Mouse (Mus musculus): ENCODE measurements at regions not wholly inside any gene's neighbourhood (a gene's known extent, or its start where the extent isn't known, plus 50 kb on each side); places are given as distances from the start of the nearest gene placed in this dataset.

DNA sequence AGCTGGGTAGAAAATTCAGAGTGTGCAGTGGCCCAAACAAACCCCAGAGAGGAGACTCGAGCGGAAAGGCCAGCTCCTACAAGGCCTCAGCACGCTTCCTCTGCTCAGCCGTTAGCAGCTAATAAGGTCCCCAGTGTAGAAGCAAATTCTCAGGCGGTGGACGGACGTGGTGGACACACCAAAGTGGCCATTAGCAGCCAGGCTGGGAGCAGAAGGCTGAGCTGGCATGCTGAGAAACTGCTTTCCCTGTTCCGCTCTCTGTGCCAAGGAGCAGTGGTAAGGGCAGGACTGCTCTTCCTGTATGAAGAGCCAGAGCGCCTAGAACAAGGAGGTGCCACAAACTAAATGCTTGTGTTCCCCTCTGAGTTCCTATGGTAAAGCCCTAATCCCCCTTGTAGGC, 282.1 kb upstream of the Id2 start:
- DNase-seq: no peak

DNA sequence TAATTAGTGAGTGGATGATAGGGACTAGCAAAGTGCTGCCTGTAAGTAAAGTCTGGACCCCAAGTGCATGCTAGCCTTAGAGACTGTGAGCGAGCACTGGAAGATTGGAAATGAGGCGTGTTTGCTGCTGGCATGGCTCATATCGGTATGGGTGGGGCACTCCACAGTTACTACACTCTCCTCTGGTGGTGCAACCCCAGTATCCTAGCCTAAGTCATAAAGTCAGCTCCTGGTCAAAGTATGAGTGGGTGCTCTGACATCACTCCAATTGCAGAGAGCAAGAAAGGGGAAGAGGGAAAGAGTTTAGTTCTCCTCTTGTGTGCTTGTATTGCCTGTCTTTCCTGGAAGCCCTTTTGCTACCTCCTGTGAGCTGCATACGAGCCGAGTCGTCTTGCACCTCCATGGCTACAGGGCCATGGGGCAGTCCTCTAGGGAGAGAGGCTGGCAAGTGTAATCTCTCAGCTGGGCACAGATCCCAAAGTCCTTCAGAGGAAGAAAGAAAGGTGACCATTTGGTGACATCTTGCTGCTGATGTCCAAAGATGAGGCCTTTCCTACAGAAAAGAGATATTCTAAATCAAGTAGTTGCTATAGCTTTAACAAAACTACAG, 281.2 kb upstream of the Id2 start:
- DNase-seq: no peak

DNA sequence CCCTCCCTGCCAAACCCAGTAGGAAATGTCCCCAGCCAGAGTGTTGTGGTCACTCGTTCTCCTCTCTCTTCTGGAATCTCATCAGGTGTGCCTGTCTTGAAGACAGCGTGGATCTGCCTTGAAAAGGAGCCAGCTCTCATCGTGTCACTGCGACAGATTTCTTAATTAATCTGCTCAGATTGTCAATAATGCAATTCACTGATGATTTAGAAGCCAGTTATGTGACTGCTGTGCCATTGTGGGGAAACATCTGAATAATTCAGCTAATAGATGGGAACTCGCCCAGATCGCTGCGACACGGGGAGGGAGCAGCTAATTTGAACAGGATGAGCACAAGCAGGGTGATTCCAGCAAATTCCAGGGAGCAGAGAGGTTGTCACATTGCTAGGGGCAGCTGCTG, 279.5 kb upstream of the Id2 start:
- no peak for DNase-seq

DNA sequence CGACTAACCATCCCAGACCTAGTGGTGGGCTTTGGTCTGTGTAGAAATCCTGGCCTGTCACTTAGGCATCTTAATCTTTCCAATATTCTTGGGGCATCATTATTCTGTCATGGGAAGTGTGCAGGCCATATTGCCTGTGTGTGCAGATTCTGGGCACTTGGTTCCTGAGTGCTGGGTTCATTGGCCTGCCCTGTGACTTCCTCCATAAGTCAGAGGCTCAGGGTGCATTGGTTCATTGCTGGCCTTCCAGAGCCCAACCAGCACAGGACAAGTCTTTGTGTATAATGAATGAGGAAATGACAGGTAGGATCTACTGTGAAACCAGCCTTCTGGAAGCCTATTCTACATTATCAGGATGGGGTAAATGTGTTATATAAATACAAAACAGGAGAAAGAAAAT, 270.6 kb upstream of the Id2 start:
- DNase-seq: no peak

DNA sequence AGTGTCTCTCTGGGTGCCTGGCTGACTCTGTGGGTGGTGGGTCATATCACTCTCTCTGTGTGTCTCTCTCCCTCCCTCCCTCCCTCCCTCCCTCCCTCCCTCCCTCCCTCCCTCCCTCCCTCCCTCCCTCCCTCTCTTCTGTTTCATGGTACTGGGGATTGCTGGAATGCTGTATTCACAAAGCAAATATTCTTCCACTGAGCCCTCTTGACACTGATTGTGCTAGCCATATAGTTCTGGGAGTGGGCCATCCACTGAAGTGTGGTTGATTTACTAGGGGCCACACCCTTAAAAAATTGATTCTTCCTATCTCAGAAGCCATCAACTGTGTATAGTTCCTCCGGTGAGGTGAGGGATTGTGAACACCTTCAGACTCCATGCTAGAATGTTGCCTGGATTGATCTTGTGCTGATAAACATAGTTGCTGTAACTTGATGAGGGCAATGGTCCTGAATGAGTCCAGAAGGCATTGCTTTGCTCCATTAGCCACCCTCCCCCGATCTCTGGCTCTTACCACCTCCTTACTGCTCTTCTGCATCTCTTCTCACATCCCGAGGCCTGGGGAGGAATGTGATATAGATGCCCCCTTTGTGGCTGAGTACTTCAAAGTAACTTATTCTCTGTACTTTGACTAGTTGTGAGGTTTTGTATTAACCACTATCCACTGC, 268.8 kb upstream of the Id2 start:
- no peak for DNase-seq

DNA sequence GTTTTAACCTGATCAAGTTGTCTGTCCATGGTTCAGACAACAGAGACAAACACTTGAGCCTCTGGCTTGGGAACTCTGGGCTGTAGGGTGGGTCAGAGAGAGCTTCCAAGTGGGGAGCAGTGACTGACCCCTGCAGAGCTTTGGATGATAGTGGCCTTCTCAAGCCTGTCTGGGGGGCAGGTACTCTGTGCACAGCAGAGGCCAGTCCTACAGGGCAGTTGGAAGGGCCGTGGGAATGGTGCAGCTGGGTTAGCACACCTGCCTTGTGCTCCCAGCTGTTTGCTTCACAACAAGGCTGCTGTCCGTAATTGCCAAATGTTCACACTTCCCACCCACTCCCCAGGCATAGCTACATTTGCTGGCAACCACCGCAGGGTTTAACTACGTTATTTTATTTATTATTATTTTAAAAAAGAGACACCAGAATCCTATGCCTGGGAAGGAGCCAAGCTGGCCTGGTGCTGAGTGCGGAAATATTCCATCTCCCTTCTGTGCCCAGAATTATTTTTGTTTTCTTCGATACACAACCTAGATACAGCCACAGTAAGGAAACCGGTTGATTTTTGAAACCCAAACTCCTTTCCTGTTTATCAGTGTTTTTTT, 268.1 kb upstream of the Id2 start:
- no peak for DNase-seq

DNA sequence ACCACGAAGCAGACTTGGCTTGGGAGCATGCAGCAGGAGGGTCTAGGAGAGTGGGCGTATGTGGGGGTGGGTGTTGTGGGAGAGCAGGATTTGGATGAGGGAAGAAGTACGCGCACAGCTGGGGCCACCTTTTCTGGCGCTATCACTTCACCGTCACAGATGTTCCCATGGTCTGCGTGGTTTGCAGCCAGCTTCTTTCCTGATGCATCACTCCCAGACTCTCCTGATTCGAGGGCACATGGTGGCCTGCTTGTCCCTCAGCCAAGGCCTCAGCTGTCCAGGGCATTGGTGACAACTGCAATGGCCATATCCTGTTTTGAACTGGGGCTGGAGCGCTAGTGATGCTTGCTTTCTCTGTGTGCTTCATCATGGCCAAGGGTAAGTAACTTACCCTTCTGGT, 266.9 kb upstream of the Id2 start:
- DNase-seq: no peak

DNA sequence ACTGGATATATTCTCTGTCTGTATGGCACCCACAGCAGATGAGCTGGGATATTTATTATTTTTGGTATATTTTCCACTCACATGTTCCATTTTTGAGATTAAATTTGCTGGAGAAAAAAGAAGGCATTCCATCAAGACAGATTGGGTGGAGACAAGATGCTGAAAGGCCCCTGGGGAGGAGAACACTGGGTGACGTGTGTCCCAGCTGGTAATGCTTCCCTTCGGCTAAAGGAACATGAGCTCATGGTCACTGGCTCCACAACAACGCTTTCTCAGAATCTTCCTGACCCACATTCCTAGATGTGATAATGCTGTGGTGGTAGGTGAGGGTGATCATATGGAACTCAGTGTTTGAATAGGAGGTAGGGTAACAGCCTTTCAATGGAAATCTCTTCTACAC, 266.4 kb upstream of the Id2 start:
- no peak for DNase-seq

DNA sequence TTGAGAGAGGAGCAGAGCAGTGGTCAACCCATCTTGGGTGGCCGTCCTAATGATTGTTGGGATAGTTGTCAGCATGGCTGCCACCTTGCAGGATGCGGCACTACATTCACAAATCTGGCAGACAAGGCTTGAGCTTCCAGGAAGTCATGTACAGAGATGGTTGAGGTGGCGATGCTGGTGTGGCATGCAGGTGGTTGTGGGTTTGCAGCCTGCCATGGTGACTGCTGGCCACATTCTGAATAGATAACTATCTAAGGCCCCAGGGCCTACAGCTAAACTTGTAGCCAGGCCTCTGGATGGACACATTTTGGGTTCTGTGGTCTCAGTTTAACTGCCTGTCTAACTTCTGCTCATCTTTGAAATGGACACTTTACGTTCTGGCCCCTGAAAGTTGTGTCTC, 265.8 kb upstream of the Id2 start:
- DNase-seq: no peak

DNA sequence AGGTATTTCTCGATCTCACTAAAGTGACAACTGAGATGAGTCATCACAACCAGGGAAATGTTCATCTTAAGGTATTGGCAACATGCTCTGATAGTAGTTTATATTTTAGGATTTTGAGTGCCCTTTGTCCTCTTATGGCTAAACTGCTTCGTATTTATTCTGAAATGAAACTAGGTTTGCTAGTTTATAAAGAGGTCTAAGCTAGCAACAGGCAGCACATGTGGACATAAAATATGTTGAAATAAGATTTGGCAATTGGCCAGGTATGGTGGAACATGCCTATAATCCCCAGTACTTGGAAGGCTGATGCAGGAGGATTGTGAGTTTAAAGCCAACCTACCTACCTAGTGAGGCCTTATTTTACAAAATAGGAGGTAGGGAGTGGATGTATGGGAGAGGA, 263.8 kb upstream of the Id2 start:
- DNase-seq: no peak

DNA sequence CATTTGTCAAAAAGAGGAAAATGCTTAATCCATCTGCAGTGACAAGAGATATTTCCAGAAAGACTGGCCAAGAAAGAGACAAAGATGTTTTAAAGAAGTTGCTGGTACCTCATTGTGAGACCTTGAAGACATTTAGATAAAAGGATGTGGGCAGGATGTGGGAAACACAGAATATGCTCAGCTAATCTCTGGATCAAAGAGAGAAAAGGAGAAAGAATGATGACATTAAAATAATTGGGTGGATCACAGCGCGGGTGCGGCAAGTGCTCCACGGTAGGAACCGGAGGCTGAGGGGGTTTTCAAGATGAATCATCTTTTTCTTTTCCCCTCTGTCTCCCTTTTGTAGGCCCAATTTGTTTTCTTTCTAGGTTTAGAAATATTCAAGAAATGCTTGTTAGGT, 263.0 kb upstream of the Id2 start:
- no peak for DNase-seq

DNA sequence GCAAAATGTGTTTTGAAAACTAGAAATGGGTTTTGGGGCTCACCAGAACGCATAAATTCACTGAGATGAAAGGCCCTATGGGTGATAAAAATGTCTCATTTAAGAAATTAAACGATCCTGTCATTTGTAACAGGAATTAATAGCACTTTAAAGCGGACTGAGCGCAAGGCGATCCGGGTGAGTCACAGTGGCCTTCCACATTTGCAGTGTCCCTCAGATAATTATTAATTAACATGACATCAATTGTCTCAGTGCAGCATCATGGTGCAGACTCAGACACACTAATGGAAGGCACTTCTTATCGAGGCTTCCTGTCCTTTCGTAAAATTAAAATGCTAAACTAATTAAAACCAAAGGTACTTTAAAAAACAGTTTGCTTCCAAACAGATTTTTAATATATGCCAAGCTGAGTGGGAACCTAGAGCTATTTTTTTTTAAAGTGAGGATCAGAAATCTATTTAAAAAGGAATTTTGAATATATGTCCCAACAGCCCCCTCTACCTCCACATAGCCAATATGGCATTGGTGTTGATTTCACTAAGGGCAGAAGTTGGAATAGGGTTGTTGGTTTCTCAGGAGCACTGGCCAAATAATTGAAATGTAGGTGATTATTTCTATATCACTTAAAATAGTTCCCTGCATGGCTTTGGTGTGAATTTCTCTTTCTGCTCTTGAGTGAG, 262.0 kb upstream of the Id2 start:
- no peak for DNase-seq

DNA sequence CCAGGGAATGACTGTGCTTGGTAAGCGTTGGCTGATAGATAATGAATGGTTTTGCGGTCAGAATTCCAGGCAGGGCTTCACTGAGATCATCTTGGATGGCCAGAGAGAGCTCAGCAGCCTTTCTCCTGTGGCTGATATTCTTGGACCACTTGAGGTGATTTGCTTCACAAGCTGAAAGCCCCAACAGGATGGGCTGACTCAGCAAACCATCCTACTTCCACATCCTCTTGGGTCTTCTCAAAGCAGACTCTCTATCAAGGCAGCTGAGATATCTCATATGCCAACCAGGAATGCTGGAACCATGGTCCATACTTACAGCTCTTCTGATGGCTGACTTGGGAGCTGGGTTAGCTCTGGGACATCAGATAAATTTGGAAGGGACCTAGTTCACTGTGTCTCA, 259.8 kb upstream of the Id2 start:
- no peak for DNase-seq

DNA sequence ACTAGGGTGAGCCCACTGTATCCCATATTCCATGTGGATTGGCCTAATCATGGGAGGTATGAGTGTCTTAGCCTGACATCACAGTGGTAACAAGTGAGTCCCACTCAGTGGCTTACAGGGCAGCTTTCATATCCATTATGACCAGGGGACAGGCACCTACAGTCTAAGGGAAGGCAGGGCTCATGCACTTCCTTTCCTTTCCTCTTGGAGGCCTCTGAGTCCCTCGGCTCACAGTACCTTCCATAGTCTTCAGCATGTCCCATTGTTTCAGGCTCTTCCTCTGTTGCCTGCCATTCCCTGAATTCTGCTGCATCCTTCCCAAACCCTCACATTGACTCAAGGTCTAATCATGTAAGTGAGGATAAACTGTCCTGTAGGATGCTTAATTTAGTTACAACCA, 258.3 kb upstream of the Id2 start:
- DNase-seq: no peak

DNA sequence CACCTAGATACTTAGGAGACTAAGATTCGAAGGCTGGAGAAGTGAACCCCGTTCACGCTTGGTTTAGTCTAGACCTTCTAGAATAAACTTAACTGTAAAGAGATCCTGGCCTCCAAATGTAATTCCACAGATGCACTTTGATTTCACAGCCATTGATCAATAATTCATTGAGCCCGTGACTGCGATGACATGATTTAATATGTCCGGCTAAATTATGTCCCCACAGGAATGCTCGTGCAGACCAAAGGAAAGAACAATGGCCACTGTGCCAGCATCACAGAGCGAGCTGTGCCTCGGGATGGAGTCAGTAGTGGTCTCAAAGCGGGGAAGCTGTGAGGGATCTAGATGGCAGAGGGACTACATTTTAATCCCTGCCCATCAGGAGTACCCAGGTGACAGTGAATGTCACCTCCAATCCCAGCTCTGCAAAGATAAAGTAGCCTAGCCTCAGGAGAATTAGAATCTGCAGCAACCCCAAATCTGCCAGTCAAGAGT, 256.5 kb upstream of the Id2 start:
- DNase-seq: no peak

DNA sequence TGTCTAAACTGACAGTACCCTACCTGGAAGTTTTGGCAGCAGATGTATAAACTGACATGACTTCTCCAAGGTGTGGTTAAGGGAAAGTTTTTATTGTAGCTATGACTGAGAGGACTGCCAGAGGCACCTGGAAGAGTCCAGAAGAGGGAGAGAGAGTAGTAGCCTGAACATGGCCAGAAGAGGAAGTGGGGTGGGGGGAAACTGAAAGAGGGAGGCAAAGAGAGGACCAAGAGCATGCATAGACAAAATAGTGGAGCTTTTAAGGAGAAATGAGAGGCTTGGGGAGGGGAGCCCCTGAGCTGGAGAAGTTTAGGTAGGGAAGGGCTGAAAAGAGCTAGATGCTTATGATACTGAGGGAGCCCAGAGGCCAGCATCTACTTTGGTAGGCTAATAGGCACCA, 255.2 kb upstream of the Id2 start:
- no peak for DNase-seq

DNA sequence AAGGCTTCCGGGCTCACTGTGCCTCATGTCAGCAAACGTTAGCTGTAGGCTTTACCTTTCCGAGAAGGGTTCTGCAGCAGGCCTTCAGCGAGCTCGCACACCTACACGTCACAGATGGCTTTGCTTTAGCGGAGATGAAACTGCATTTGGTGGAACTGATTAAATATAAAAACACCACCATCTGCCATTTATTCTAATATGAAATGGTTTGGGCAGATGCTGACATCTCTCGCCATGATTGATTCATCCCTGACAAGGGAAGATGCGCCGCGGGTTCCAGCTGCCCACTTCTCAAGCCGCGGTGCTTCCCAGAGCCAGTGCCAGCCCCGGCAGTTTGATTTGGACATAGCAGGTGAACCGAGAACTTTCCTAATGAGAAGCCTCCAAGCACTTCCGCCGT, 247.4 kb upstream of the Id2 start:
- no peak for DNase-seq

DNA sequence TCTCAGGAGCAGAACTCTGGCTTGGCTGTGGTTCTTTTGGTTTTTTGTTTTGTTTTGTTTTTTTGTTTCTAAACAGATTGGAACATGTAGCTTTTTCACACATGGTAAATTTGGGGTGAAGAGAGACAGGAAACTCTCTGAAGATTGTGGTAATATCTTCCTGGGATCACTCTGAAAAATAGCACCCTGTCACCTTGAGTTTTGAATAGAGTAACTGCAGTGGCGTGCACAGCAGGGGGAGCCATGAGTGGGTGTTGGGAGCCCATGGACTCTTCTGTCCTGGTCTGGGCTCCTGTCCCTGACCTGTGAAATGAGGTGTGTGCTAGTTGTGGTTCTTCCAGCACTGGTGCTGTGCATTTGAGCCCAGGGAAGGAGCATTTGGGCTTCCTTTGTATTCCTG, 241.8 kb upstream of the Id2 start:
- no peak for DNase-seq

DNA sequence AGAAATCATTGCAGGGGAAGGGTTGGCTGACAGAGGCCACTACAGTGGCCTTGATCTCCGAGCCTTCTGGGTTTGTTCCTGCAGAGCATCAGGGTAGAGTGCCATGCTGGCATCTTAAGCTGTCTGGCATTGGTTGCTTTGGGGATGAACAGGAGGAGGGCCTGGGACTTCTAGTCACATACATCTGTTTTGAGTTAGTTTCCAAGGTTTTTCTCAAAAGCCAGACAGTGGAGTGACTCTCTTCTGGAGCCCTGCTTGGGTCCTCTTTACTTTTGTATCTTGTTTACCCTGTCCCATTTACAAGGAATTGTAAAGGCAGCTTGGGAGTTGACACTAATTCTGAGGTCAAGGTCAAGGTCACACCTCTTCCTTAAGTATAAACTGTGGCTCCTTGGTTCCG, 239.0 kb upstream of the Id2 start:
- no peak for DNase-seq

DNA sequence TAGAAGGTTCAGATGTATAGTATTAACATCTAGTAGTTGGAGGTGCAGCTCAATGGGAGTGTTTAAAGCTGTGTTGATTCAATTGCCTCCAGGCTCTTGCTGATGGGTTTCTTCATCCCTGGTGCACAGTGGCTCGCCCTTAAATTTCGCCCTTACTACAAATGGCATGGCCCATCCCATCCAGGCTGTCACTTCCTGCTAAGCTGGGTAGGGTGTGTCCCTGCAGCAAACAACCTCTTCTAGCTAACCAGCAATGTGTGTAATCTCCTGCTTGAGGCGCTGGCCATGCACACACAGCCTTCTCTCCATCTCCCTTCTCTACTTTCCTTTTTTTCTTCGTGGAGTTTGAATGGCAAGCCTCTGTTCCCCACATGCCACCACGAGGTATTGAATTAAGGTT, 238.1 kb upstream of the Id2 start:
- DNase-seq: no peak

DNA sequence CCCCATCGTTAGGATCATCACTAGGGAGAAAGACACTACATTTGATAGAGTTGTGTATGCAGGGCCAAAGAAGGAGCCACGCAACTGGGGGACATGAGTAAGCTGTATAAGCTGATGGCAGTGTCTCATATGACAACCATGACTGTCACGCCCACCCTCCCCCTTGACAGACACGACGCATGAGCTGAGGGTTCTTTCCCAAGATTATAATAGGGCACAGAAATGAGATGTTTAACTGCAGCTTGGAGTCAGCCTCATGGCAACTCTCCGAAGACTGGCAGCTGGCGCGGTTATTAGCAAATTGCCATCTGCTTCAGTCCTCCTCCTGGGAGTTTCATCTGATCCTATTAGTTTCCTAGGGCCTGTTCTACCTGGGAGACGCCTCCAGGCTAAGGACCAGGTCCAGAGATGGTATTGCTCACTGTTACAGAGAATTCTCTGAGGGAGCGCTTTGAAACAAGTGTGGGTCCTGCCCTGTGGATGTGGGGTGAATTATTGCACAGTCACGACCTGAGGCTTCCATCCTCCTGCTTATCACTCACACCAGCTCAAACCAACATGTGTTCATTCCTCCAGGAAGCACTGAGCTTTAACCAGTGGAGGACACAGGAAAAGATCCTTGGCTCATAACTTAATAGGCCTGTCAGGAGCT, 235.6 kb upstream of the Id2 start:
- no peak for DNase-seq

DNA sequence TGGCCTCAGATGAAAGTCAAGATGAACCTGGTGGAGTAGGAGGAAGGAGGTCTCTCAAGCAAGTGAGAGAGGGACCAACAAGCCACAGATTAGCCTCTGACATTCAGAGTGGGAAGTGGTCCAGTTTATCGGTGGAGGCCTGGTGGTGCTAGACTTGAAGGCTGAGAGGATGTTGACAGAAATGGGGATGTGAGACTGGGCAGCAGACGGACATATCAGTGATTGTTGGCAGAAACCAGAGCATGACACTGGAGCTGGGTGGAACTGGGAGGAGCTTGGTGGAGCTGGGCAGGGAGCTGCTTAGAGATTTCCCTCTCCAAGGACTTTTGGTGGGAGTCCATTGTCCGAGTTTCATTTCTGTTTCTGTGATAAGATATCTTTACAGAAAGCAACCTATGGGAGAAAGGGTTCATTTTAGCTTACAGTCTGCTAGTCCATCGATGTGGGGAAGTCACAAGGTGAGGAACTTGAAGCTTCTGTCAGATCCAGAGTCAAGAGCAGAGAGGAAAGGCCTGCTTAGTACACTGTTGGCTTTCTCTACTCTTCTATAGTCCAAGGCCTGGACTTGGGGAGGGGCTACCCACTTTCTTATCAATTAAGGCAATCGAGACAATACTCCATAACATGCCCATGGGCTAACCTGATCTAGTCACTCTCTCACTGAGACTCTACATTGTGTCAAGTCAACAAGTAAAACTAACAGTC, 233.2 kb upstream of the Id2 start:
- DNase-seq: no peak

Data from gastrocnemius, postnatal 10 days (tissue).